Mouse (Mus musculus): ENCODE results near the gene Stat5b.
A peak's percentile ranks its signal among the peaks of the same experiment; 100 is the strongest.

Stat5b gene

GRCm38 (mm10) chr11:100767871-100768270, 82.7 kb downstream of the Stat5b start:
- DNase-seq (ENCODE audit: low read depth, low spot score): no peak

DNA sequence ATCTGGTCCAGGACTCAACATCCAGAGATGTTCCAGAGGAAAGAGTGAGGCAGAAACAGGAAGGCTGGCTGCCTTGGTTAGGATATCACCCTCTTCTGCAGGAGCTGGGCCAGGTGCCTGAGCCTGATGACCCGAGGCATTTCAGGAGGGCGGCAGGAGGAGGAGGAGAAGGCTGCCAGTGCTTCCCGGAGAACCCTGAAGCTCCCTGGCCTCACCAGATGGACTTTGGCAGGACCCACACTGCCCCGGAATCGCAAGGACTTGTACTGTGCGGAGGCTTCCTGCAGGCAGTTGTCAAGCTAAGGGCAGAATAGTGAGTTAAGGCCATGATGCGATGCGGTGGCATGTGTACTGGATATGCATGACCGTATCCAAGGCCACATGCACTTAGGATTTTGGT, 83.8 kb downstream of the Stat5b start:
- DNase-seq (ENCODE audit: low read depth, low spot score): no peak

DNA sequence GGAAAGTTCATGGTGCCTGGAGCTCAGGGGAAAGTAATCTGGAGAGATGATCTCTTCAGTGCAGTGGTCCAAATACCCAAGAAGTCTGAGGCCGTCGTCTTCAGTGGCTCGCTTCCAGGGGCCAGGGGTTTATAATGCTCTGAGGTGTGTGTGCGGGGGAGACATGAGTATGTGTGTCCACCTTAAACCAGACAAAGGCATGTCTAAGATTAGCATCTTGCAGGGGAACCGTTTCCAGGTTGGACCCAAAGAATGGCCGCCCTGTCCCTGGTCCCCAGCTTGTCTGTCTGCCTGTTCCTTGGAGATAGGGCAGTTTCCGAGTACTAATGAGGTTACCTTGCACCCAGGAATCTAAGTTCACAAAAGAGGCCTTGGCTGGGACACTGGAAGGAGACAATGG, 87.7 kb downstream of the Stat5b start, which contains the start of gene Hcrt:
TSS of gene Hcrt (minus strand) at position 101 of the 400 bp plus-strand sequence.
- DNase-seq (ENCODE audit: low read depth, low spot score): no peak

DNA sequence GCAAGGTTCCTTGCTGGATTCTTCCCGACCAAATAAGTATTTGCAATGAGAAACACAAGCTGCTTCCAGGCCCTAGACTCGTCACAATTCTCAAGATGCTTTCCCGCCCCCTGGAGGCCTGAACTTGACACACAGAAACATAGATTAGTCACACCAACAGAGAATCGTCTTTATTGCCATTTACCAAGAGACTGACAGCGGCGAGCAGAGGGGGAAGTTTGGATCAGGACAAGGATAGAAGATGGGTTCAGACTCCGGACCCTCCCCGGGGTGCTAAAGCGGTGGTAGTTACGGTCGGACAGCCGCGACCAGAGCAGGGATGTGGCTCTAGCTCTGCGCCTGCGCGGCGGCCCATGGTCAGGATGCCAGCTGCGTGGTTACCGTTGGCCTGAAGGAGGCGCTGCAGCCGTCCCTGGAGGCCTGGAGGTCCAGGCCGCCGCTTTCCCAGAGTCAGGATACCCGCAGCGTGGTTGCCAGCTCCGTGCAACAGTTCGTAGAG, 88.9 kb downstream of the Stat5b start:
- DNase-seq (ENCODE audit: low read depth, low spot score): peak; percentile 82

GRCm38 (mm10) chr11:100759611-100760233, 90.8 kb downstream of the Stat5b start, which contains the start of gene Kcnh4:
Kcnh4 (minus strand) TSS chr11:100759942.
- peak; percentile 90 for DNase-seq (ENCODE audit: low read depth, low spot score)

- peak; percentile 66 for DNase-seq (ENCODE audit: low read depth, low spot score)
Measured at GRCm38 (mm10) chr11:100758707-100759610, 91.6 kb downstream of the Stat5b start.

DNA sequence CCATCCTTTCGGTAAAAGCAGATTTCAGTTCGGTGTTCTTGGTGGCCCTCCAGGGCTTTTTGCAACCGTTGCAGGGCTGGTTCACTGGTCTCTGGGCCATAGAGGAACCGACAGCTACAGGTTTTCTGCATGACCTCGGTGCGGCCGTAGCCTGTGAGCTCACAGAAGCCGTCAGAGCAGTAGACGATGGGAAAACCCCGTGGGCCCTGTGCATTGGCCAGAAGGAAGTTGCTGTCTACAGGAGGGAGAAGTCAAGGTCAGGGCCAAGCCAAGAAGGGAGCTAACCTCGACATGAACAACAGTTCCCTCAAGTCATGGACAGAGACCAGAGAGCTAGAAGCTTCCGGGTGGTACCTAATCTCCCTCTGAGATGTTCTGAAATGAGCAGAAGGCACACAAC, 93.0 kb downstream of the Stat5b start:
- DNase-seq (ENCODE audit: low read depth, low spot score): no peak

GRCm38 (mm10) chr11:100756476-100756875, 94.0 kb downstream of the Stat5b start:
- DNase-seq (ENCODE audit: low read depth, low spot score): no peak

DNA sequence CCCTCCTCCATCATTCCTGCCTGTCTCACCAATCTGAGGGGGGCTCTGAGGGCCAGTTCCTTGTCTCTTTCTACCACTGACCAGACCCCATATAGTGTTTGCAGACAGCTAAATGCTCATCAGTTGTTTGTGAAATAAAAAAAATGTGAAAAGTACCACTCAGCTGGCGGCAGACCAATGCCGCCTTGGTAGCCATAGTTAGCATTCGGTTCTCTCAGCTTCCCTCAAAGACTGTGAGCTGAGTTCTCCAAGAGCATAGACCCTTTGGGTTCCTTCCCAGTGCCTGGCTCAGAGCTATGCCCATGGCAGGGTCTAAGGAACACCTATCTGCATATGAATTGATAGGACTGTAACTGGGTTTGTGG, 95.8 kb downstream of the Stat5b start:
- no peak for DNase-seq (ENCODE audit: low read depth, low spot score)

DNA sequence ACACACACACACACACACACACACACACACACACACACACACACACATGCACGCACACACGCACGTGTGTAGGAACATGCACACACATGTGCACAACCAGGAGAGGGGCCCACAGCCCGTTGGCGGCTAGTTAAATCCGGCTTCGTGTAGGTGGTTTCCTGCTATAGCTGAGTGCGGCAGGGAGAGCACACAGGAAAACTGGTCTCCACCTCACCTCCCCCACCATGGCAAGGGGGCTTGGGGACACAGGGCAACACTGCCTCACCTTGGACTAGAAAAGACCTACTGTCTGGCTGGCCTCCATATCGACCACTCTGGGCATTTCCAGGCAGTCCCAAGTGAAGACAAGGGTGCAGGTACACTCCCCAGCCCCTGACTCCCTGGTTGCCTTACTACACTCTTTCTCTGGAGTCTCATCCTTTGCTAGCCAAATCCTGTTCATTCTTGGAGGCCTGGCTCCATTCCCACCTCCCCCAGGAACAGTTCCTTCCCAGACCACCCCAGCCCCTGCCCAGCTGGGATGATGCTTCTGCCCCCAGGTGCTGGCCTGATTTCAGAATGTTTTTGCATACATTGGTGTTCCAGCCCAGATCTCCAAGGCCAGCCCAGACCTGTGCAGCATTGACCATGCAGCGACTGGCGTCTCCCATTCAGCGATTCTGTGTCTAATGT, 96.4 kb downstream of the Stat5b start:
- DNase-seq (ENCODE audit: low read depth, low spot score): no peak

GRCm38 (mm10) chr11:100752294-100752693, 98.2 kb downstream of the Stat5b start:
- no peak for DNase-seq (ENCODE audit: low read depth, low spot score)

- no peak for DNase-seq (ENCODE audit: low read depth, low spot score)
Measured at GRCm38 (mm10) chr11:100750127-100750526, 100.4 kb downstream of the Stat5b start.

DNA sequence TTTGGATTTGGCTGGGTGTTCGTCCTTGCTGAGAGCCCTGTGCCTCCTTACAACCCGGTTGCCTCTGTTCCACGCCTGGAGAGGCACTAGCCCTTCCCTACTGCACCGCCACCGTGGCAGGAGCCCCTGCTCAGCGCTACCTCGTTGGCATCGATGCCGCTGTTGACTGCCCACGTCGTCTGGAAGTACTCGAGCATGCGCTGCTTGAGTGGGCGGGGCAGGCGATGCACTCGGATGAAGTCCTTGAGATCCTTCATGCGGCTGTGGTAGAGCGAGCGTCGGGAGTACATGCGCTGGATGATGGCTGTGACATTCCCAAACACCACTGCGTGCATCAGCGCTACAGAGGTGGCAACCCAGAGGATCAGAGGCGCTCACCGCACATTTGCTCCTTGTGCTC, 101.1 kb downstream of the Stat5b start:
- DNase-seq (ENCODE audit: low read depth, low spot score): no peak

DNA sequence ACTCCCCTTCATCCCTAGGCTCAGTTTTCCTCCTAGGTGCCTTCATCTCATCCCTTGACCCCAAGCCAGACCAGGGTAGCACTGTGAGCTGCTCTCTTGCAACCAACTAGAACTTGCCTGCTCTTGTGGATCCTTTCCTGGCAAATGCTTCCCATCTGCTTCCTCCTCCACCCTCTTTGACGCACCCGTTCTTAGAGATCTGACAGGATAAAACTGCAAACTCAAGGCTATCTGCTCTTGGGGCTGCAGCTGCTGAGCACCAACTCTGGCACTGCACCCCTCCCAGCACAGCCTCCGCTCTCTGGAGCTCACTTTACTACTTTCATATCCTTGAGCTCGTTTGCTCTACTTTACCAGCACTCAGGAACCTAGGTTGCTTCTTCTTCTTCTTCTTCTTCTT, 101.9 kb downstream of the Stat5b start:
- DNase-seq (ENCODE audit: low read depth, low spot score): no peak

DNA sequence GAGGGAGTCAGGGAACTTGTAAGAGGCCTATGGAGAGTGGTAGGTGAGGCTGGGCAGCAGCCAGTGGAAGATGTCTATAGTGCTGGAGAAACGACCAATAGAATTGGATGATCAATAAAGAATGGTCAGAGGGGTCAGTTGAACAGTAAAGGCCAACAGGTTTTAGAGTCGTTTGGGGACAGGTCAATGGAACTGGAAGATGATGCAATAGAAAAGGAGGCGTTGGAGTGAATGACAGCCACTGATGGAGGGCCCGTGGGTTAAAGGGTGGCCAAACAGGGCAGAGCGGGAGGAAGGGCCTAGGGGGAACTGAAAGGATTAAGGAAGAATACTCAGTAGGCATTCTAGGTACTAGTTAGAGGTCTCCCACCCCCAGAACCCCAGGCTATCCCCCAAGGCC, 103.4 kb downstream of the Stat5b start:
- no peak for DNase-seq (ENCODE audit: low read depth, low spot score)

- DNase-seq (ENCODE audit: low read depth, low spot score): no peak
Measured at GRCm38 (mm10) chr11:100746546-100746945, 104.0 kb downstream of the Stat5b start.

DNA sequence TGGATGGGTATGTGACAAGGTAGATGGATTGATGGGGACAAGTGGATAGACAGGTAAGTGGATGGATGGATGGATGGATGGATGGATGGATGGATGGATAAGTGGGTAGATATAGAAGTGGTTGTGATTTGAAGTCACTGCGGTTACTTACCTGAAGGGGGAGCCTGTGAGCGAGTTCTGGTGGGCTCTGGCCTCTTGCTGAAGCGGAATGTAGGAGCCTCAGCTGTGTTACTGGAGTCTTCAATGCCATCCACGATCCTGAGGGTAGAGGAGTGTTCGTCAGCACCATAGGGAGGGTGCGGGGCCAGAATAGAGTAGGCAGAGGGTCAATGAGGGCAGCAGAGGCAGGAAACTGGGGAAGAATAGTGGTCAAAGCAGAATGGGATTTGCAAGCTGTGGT, 105.4 kb downstream of the Stat5b start:
- peak; percentile 61 for DNase-seq (ENCODE audit: low read depth, low spot score)

- no peak for DNase-seq (ENCODE audit: low read depth, low spot score)
Measured at GRCm38 (mm10) chr11:100741348-100741747, 109.2 kb downstream of the Stat5b start.

GRCm38 (mm10) chr11:100738749-100739148, 111.8 kb downstream of the Stat5b start:
- DNase-seq (ENCODE audit: low read depth, low spot score): no peak

GRCm38 (mm10) chr11:100738066-100738604, 112.4 kb downstream of the Stat5b start, which contains the start of gene Rab5c:
Rab5c (minus strand) TSS chr11:100738215.
- peak; percentile 99 for DNase-seq (ENCODE audit: low read depth, low spot score)

GRCm38 (mm10) chr11:100737105-100737733, 113.3 kb downstream of the Stat5b start:
- peak; percentile 45 for DNase-seq (ENCODE audit: low read depth, low spot score)

Measured in CD4-positive helper T cell, adult 2 months (primary cell).